Mouse (Mus musculus): ENCODE measurements at regions not wholly inside any gene's neighbourhood (a gene's known extent, or its start where the extent isn't known, plus 50 kb on each side); places are given as distances from the start of the nearest gene placed in this dataset.

DNA sequence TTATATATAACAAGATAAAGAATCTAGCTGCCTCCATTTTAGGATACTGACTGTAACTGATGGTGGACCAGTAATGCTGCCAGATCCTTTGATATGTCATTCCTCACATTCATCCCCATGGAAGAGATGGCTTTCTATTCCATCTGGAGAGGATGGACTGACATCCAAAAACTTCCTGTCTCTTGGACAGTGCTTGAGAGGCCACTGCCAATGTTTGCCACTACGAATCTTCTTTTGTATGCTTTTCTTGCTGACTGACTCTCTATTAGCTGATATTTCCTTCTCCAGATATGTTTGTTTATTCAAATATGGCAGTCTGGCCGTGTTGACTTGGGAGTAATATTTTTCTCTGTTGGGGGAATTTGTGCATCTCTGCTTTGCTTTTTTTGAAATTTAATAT, 253.6 kb downstream of the 9330182O14Rik start:
- no peak for DNase-seq (ENCODE audit: extremely low spot score, low spot score)

DNA sequence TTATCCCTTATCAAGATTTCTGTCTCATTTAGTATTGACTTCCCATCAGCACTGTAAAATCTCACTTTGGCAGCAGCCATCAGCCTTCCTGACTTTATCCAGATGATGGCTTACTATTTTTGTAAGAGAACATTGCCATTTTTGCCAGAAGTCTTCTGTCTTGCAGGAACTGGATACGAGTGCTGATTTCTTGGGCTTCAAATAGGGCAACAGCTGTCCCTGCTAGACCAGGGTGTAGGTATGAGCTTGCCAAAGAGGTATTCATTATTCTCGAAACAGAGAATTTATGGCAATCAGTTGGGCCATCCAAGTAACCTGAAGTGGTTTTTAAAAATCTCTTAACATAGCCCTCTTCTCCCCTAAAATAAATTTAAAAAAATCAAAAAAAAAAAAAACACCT, 254.6 kb downstream of the 9330182O14Rik start:
- no peak for DNase-seq (ENCODE audit: extremely low spot score, low spot score)

DNA sequence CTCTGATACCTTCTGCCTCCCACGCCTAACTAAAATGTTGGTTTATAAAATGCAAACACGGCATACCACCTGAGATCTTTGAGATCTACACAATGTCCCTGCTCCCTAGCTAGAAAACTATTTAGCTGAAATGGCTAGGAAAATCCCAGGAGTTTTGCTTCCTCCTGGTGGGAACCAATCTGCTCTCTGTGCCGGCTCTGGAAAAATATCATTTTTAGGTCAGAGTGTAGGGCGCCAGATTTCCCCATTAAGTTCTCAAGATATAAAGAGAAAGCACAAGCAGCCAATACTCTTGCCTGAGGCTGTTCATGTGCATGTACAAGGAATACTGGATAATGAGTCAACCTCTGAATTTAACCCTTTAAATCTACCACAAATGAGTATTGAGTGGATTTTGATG, 301.0 kb downstream of the 9330182O14Rik start:
- DNase-seq (ENCODE audit: extremely low spot score, low spot score) = no peak

DNA sequence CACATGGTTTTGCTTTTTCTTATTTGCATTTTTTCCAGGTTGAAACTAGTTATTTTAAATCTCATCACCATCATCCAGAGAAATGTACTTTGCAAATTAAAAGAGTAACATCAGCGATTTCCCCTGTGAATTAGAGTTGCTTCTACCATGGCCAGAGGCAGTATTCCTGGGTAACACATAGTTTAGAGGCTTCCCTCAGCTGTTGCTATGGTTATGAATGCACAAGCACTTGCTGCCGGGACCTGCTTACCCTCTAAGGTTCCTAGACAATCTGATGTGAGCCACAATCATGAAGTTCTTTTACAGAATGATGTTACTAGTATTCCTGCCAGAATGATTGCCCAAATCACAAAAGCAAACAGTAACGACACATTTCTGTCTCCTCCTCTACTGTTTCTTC, 302.5 kb downstream of the 9330182O14Rik start:
- no peak for DNase-seq (ENCODE audit: extremely low spot score, low spot score)

DNA sequence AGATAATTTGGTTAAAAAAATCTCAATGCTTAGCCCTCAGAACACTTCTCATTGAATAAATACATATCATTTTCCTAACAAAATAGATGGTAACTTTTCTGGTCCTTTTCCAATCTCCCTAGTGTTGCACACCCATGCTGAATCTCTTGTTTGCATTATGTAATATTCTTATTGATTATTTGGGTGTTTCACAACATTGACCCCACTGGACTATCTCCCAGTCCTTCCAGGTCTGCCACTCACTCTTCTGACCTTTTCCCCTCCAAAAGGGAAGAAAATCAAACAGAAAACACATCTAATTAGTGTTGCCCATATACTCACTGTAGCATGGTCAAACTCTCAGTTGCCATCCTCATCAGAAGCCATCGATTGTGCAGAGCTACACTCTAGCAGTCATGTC, 305.7 kb downstream of the 9330182O14Rik start:
- DNase-seq (ENCODE audit: extremely low spot score, low spot score) = no peak

DNA sequence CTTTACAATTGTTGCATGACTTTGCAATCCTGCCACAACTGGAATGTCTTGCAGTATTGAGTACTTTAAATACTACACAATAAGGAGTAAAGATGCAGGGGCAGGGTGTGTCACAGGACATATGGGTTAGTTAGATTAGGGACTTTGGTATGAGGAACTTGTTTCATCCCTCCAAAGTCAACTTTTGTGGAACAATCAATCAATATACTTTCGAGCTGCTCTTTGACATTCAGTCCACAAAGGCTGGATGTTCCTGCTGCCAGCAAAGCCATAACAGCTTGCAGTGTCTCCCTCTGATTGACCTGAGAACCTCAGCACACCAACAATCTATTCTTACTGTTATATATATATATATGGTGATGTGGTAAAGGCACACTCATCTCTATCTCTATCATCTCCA, 314.5 kb downstream of the 9330182O14Rik start:
- DNase-seq (ENCODE audit: extremely low spot score, low spot score) = no peak

DNA sequence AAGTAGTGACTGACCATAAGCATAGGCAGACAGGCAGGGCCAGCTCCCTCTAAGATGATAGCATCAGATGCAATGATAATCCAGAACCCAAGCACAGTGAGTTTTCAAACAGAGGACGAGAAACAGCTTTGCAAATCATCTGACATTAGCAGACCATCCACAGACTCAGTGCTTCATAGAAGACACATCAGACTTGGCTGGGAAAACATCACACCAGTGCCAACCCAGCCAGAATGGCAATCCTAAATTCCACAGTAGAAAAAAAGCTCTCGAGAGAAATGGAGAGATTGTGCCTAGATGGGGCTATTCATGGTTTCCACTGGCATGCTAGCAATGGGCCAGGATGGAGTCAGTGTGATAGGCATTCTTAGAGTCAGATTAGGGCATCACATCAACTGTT, 319.1 kb downstream of the 9330182O14Rik start:
- no peak for DNase-seq (ENCODE audit: extremely low spot score, low spot score)

DNA sequence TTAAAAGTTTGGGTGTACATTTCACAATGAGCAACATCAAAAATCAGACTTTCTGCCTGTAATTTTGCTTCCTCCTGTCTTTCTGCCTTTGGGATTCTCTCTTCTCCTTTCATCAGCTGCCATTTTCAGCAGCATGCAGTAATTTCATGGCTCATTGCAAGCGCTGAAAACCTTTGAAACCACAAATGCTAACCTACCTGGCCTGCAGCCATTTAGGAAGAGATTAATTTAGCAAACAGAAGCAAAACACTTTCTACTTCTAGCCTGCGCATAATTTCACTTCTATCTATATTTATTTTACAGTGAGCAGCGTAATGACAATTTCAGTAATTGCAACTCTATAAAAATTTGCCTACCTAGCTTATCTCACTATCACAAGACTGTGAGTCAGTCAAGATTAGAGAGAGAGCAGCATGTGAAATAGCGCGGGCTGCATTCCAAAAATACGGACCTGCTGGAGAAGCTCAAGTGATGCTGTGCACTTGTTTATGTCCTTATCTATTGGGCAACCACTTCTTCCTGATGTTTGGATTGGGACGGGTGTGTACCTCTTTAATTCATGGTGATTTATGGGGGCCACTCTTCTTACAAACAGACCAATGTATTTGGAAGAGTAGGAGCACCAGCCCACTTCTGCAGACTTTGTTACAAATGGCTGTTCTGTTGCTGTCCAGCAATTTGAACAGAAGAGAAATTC, 341.6 kb downstream of the 9330182O14Rik start:
- no peak for DNase-seq (ENCODE audit: extremely low spot score, low spot score)

DNA sequence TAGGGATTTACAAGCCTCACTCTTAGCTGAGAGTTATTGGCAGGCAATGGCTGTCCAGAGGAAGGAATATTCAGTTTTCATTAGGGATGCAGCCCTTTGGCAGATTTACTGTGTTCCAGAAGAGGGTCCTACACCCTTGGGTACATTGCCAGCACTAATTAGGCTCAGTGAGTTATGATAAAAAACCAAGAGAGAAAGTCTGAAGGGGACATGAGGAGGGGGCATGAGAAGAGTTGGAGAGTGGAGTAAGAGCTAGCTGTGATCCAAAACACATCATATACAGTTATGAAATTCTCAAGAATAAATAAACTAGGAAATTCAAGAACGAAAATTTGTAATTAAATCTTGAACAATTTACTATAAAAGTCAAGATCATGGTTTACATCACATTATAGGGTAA, 346.2 kb downstream of the 9330182O14Rik start:
- DNase-seq (ENCODE audit: extremely low spot score, low spot score) = no peak

DNA sequence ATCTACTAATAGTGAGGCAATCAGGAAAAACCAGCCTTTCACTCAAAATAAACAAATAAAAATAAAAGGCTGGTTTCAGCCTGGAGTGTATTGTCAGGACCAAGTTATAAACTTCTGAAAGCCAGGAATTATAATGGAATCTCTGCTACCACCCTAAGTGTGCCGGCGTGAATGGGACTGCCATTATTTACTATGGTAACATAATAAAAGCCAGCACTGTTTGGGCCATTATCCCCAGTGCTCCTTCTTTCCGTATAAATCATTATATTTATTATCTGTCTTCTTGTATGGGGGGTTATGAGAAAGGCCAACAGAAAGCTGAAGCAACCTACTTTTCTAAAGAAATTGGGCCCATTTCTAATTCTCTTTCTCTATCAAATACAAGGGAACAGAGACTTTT, 347.1 kb downstream of the 9330182O14Rik start:
- no peak for DNase-seq (ENCODE audit: extremely low spot score, low spot score)

DNA sequence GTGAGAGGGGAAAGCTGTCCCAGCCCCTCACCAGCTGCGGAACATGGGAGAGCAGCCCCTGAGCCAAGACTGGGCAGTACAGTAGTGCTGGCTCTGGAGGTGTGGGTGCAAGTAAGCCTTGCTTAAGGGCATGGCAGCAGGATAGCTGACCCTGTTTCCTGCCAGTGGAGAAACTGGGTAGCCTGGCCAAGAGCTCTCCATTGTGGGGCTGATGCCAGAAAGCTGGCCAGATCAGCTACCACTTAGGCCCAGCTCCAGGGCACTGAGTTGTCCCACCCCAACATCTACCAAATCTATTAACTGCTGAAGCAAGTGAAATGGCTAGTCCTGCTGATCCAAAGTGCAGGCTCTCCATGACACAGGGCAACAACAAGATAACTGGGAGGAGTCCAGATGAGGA, 351.8 kb downstream of the 9330182O14Rik start:
- no peak for DNase-seq (ENCODE audit: extremely low spot score, low spot score)

DNA sequence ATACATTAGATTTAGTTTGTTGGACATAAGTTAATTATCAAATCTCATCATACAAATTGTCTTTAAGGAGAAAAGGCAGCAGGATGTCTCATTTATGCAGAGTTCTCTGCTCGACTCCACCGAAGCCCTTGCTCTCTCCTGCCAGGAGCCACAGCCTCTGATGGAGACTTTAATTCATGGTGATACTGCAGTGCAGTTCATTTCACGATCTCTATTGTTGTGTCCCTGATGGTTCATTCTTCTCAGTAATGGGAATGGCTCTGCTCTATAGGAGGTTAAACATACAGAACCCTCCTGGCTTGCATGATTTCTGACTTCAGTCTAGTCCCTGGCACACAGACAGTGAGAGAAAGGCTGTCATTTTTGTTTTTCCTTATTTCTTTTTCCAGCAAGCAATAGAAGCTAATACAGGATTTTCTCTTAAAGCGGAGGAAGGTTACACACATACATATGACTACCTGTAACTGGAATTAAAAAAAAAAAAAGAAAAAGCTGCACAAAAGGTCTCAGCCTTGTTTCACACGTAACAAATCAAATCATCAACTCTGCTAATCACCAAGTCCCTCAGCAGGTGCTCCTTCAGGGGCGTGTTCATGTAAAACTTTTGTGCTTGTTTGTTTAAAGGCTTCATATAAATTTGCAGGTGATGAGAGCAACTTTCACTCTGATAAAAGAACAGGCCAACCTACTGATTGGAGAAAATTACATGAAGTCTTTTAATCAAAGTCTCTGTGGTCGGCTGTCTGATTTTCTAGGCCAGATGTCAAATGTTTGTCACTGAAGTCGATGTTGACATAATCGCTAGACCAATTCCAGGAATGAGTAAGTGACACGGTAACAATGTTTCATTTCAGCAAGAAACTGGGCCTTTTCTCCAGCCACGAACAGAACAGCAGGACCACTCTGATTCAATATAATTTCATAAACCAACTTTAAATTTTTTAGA, 367.3 kb downstream of the 9330182O14Rik start:
- no peak for DNase-seq (ENCODE audit: extremely low spot score, low spot score)

DNA sequence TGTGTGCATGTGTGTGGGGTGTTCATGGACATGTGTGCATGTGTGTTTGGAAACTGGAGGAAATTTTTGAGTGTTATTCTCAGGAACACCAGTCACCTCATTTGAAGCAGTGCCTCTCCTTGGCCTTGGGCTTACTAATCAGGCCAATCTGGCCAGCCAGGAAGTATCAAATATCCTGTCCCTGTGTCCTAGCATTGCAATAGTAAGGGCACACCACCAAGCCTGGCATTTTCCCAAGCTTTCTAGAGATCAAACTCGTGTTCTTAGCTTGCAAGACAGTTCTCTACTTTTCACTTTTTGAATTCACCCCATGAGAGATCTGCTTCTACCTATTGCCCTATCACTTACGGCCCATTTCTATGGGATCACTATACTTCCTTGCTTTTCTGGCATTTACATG, 376.7 kb downstream of the 9330182O14Rik start:
- no peak for DNase-seq (ENCODE audit: extremely low spot score, low spot score)

DNA sequence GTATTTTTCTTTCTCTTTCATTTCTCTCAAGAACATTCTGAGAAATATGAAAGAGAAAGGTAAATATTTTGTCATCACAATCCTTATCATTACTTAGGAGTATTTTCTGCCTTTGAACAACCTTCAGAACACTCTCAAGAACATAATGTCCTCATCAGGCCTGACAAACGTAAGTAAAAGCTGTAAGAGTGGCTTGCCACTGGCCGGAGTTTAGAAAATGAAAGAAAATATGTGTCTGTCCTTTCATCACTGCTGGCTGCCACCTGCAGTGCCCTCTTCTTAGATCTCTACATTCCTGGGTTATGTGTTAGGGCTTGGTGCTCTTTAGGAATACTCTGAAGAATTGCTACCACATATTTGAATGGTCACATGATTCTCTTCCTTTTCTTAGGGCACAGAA, 390.2 kb downstream of the 9330182O14Rik start:
- DNase-seq (ENCODE audit: extremely low spot score, low spot score) = no peak

DNA sequence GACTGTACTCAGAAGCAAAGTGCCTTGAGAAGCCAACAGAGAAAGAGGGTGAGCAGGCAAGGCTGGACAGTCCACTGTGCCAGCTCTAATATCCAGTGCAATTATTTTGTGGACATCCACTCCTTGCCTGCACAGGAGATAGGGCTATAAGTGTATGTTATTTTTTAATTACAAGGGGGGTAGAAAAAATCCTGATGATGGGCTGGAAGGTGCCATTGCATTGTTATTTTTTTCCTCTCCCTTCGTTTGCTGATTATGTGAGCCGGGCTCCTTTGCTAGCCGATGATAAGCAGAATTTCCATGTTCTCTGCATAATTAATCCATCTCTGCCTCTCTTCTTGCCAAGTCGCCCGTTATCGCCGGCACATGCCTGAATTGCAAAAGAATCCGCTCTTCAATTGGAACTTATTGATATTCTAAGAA, 399.3 kb downstream of the 9330182O14Rik start:
- DNase-seq (ENCODE audit: extremely low spot score, low spot score) = no peak

DNA sequence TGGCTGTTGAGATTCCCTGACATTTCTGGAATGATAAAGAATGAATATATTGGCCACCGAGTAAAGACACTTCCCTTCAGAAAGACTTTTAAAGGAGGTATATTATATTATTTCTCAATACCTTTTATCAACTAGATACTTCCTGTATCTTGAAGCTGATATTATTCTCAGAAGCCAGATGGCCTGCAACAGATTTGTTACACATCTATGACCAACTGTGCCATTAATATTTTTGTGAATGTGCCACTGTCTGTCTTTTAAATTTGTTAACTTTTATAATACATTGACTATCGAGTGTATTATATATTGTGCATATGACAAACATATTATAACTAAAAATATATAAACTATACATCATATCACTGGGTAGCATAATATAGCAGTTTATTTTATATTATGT, 427.5 kb downstream of the 9330182O14Rik start:
- DNase-seq (ENCODE audit: extremely low spot score, low spot score) = no peak

DNA sequence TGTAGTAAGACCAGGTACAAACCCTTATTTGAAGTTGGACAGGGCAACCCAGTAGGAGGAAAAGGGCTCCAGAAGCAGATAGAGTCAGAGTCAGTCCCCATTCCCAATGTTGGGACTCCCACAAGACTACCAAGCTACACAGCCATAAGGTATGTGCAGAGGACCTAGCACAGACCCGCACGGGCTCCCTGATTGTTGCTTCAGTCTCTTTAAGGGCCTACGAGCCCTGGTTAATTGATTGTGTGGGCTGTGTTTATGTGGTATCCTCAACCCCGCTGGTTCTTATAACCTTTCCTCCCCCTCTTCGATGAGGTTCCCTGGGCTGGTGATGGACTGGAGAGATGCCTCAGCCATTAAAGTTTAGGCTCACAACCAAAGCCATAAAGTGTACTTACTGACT, 431.6 kb downstream of the 9330182O14Rik start:
- DNase-seq (ENCODE audit: extremely low spot score, low spot score) = peak; percentile 14

DNA sequence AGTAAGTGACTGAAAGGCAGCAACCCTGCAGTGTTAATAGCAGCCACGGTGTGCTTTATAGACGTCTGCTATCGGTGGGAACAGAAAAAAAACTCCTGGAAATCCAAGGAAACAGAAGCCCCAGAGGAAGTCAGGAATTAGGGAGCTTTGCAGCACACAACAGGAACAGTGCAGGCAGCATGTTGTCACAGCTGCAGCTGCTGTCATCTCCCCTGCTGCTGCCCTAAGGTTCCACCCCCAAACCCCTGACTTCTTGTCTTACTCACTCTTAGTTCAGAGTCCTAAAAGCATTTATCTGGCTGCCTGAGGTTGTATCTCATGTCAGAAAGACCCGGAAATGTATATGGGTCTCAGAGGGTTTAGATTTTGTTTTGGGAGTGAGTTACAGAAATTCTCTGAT, 432.3 kb downstream of the 9330182O14Rik start:
- peak; percentile 18 for DNase-seq (ENCODE audit: extremely low spot score, low spot score)

DNA sequence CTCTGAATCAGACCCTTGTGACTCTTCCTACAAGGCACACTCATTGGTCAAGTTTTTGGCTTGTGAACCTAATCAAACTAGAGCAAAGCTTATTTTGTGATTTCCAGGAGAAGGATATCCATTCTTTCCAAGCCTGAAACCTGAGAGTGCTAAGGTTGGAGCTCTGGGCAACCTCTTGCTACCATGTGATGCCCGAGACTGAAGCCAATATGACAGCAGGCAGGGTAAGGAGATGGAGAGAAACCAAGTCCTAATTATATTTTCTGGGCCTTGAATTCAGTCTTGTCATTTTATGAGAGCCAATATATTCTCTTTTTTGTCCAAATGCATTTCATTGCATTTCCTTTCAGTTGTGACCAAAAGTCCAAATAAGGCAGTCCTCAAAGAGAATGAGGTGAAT, 434.5 kb downstream of the 9330182O14Rik start:
- no peak for DNase-seq (ENCODE audit: extremely low spot score, low spot score)

Measured in neural tube, embryonic 10.5 days (tissue).